Mouse (Mus musculus): ENCODE measurements at regions not wholly inside any gene's neighbourhood (a gene's known extent, or its start where the extent isn't known, plus 50 kb on each side); places are given as distances from the start of the nearest gene placed in this dataset.

GRCm38 (mm10) chr2:128404405-128404804, 186.6 kb upstream of the Spdye4c start:
- TF ChIP-seq USF1 (IDR thresholded peaks at IDR 0.05; ENCODE audit: low read depth) (no peak), E2F4 (IDR thresholded peaks at IDR 0.05; ENCODE audit: insufficient read depth) (no peak), POLR2A (IDR thresholded peaks at IDR 0.05; ENCODE audit: insufficient read length, low read depth) (no peak), POLR2AphosphoS2 (IDR thresholded peaks at IDR 0.05; ENCODE audit: insufficient read length, low read depth) (no peak)
